Mouse (Mus musculus): ENCODE data around the gene Srebf1.

The Srebf1 gene

DNA sequence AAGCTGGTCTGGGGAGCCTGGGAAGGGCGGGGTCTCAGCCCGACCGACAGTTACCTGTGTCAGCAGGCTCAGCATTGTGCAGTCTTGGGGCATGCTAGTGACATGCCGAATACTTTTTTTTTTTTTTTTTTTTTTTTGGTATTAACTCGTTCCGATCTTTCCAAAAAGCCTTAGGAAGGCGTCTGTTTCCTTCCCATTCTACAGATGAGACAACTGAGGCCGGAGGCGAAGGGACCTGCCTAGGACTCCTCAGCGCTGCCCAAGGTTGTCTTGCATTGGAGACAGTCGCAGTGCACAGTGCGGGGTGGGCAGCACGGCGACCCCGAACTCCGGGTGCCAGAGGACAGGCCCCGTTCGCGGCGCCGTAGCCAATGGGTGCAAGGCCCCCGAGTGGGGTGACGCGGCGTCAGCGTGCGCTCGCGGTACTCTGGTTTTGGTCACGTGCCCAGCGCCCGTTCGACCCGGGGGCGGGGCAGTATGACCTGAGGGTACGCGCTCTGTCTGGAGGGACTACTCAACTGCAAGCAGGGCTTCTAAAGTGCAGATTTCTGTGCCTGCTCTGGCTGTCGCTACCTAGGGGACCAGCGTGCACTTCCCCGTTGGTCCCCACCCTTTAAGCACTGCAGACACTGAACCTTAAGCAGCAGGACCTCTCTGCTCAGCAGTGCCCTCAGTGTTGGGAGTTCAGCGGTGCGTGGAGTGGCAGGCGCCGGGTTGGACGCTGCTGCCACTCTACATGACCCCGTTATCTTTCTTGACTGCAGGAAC is at the start of gene Srebf1:
Gene Srebf1 (minus strand): TSS at position 113 of the 768 bp plus-strand sequence.
- DNase-seq, result peak; percentile 86

DNA sequence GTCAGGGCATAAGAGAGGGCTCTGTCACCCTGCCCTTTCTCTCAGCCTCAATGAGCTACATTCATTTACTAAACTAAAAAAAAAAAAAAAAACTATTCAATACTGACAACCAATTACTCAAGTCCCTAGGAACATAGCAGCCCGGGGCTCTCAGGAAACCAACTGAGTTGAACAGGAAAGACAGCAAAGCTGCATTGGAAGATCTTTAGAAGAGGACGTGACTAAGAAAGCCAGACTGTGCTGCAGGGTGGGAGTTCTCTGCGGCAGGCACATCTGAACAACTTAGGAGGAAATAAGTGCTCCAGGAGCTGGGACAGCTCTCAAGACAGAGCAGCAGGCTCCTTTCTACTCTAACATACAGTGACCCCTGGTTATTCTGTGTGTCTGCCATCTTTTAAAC is 46.2 kb upstream of the Srebf1 start:
- no peak for DNase-seq

DNA sequence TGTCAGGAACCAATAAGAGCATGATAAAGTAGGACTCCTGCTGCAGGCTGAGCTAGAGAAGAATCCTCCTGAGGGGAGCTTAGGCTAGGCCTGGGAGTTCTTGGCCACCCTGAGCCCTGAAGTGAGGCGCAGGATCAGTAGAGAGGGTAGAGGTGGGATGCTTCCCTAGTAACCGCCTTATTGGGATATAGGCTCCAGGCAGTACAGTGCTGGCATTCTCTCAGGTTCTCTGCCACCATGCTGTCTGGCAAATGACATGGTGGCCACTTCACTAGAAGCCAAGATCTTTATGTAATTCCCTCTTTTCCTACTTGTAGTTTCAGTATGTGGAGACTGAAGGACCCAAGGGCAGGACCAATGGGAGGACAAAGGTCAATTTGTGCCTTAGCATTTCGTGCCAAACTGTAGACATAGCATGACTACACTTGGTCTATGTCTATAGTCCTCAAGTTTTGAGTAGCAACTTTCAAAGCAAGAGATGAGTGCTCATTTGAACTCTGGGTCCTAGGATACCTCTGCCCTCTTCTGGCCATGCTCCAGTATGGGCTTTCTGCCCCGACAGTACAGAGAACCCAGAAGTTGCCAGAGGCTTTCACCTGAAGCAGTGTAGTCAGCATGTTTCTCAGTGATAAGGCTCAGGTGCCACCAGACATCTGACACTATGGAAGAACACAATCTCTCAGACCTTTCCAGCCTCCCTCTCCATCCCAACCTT is 43.0 kb upstream of the Srebf1 start:
- DNase-seq, result peak; percentile 61

DNA sequence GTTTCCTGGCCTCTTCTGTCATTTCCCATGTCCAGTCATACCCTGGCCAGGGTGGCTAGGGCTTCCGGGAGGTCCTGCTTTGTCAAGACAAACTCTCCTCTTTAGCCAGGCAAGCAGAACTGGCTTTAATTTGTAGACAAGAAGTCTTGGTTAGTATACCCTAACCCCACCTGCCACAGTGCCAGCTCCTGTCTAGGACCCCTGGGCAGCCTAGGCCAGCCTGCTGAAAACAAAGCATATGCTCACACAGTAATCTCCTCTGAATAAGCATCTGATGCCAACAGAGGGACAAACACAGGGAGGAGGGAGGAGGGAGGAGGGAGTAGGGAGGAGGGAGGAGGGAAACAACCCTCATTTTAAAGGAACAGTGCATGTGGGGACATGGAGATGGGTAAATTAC is 42.3 kb upstream of the Srebf1 start:
- no peak for DNase-seq

DNA sequence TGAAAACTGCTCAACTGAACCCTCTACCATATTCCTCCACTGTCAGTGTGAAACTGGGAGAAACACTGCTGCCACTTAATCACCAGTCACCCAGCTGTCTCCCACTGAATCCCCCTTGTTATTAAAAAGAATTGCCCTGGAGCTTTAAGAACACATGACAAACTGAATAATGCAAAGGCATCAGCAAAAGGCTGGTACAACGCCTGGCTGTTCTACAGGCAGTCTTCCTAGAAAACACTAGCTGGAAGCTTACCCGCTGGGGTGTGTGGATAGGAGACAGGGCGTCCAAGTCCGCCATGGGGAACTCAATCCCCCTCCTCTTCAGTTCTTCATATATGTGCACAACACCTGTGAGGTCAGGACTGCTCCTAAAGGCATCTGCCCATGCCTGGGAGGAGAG is 40.0 kb upstream of the Srebf1 start:
- DNase-seq, result no peak

DNA sequence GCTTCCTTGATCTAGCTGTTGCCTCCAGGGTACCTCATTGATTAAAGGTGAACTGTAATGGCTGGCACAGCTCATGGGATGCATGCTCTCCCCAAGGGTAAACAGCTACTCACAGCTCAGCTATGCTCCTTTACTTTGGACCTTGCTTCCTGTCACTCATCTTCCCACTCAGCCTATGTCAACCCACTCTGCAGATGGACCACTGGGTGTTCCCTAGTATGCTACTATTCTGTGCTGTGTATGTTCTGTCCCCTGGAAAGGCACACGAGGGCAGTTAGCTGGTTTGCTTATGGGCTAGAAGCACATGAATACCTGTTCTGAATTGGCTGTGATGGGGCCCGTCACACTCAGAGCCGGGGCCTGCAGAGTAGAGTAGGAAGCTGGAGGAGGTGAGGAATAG is 38.4 kb upstream of the Srebf1 start:
- DNase-seq, result no peak

DNA sequence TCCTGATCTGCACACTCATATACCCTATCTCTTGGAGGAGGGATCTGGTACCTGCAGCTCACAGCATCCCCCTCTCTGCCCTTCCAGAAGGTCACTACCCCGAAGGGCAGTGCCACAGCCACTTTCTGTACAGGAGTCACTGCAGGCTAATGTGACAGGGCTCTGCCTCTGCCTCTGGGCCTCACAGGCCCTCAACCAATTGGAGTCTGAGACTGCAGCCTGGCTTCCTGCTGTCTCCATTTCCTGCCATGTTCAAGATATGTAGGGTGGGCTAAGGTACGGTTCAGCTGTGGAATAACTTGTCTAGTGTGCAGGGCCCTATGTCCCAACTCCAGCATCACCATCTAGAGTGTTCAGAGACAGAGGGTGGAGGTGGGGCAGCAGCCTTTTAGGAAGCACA is 35.3 kb upstream of the Srebf1 start:
- DNase-seq, result peak; percentile 55

DNA sequence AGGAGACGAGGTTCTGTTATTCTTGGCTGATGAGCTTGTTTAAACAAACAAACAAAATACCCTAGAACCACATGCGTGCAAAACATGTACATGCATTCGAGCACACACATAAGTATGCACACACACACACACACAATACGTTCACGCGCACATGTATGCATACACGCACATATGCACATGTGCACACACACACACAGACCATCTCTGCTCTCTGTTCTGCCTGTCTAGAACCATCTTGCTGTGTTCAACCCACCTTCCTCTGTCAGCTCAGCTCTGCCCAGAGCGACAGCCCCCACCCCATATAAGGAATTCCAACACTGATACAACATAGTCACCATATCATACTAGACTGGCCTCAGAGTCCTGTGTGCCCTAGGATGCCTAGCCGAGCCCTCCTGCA is 34.3 kb upstream of the Srebf1 start:
- no peak for DNase-seq

DNA sequence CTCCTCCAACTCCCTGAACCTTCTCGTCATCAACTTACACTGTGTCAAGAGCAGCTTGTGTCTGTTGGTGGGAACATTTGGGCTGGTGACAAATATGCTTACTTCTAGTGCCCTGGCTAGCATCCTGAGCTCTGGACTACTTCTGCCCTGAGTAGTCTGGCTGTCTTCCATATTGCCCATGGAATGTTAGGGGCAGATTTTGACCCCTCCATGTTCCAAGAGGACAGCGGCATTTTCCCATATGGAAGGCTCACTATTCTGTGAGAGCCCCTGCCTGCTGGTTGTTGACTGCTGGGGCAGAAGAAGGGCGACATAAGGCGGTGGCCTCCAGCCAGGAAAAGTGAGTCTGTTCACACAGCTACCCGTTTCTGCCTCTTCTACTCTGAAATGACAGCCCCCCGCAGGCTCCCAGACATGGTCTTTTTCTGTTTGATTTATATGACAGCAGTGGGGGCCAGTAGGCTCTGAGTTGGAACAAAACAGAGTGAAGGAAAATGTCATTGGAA is 33.8 kb upstream of the Srebf1 start:
- no peak for DNase-seq

DNA sequence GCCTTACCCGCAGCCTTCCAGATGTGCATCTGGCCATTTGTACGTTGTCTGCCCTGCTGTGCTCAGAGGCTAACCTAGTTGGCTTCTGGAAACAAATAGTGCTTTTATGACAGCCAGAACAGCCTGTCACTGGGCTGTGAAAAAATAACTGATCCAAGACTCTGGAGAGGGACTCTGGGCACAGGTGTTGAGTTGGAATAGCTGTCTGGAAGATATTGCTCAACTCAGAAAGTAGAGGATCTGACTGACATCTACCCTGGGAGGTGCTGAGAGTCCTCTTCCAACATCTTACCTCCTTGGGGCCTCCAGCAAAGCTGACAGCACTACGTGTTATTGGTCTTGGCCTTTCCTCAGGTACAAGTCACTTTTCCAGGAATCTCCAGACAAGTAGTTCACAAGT is 33.3 kb upstream of the Srebf1 start:
- no peak for DNase-seq

DNA sequence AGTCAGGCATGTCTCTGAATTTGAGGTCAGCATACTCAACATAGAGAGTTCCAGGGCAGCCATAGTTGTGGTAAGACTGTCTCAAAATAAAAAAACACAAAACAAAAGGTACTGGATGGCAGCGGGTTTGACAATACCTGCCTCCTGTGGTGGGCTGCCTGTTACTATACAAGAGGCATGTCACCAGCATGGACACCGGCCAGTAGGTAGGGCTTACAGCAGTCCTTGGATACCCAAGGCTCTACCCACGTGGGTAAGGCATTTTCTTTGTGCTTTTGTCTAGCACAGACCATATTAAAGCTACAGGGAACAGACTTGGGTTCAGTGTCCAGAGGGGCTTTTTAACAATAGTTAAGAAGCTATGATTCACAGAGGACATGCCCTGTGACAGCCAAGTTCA is 32.8 kb upstream of the Srebf1 start:
- no peak for DNase-seq

DNA sequence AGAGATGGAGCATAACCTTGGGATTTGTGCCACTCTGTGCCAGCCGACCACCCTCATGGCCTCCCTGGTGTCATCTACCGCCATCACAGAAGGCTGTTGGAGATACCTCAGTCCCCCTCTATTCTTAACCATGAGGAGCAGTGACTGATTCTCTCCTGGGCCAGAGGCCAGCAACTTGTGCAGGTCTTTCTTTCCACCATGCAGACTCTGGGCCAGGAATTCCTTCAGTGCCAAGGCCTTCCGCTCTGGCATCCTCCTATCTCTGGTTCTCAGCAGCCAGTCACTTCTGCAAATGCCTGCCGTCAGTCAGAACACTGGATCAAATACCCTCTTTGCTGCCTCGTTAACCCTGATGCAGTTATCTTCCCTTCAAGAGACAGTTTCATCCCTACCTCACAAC is 31.9 kb upstream of the Srebf1 start:
- no peak for DNase-seq

DNA sequence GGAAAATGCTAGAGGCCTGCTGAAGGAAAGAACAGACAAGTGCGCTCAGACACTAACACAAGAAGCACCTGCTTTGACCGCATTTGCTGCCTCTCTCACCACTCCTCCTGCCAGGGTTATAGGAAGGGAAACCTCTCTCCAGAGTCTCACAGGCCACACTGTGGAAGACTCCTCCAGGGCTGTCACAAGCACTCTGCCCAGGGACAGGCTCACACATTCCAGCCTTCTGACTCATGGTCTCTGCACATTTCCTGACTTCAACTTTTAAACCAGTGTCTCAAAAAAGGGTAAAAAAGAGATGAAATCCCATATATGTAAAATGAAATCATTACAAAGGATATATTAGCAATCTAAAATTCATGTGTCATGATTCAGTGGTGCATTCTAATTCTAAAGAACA is 31.2 kb upstream of the Srebf1 start:
- DNase-seq, result no peak

DNA sequence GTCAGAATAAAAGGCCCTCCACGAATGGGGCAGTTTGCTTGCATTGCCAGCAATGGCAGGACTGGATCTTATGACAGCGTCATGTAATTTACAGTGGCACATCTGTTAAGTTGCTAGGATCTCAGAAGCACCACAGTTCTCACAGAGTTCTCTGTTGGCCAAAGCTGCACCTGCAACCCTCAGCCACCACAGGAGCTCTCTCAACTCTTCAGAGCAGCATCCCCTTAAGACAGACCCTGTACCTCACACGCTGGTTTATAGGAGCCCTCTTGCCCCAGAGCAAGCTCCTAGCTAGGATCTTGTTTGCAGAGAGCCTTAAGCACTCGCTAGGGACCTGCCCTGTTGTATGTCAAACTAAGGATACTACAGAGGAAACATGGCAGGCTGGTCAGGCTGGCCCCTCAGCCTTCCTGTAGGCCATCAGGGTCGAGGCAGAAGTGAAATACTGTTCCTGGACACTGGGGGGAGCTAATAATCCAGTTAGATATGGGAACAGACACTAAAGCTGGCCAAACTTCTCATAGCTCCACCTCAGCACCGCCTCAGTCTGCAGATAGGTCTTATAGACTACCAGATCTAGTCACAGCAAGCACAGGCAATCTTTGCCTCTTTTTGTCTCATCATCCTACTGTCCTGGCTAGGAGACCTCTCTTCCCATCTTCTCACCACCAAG is 28.7 kb upstream of the Srebf1 start:
- peak; percentile 83 for DNase-seq

DNA sequence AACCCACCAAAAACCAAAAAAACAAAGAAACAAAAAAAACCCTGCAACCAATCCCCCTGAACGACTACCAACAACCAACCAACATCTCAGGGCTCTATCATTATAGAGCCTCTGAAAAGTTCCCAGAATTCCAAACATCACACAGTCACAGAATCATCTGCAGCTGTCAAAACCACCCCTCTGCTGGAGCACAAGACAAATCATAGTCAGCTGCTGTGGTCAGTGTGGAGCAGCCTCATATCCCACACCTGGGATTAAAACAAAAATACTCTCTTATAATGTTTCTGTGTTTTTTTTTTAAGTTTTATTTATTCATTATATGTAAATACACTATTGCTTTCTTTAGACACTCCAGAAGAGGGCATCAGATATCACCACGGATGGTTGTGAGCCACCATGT is 27.5 kb upstream of the Srebf1 start:
- DNase-seq, result no peak

DNA sequence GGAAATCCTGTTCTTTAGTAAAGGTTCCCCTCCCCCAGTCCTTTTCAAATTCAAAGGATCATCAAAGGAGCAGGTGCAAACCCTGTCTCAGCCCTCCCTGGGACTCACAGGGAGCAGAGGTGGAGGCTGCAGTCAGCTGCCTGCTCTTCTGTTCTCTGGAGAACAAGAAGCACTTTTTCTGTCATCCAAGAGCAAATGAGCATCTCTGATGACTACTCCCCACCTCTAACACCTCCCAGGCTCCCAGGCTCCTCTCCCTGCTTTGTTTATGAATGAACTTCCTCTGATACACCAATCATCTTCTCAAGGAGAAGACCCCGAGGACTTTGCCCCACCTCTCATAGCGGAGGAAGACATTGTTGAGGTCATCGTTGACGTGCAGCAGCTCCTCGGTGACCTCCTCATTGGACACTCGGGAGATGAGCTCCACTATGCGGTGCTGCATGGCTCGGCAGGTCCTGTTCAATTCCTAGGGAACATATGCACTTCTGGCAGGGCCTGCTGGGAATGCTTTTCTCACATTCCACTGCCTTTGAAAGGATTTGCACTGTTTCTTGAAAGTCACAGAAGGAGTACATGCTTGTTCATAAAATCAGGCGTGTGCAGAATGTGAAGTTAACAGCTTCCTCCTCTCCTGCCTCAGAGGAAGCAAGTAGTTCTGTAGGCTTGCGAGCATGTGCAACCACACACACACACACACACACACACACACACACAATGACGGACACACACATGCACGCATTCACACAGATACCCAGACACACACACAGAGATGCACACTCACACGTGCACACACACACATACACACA is 26.4 kb upstream of the Srebf1 start:
- peak; percentile 79 for DNase-seq

DNA sequence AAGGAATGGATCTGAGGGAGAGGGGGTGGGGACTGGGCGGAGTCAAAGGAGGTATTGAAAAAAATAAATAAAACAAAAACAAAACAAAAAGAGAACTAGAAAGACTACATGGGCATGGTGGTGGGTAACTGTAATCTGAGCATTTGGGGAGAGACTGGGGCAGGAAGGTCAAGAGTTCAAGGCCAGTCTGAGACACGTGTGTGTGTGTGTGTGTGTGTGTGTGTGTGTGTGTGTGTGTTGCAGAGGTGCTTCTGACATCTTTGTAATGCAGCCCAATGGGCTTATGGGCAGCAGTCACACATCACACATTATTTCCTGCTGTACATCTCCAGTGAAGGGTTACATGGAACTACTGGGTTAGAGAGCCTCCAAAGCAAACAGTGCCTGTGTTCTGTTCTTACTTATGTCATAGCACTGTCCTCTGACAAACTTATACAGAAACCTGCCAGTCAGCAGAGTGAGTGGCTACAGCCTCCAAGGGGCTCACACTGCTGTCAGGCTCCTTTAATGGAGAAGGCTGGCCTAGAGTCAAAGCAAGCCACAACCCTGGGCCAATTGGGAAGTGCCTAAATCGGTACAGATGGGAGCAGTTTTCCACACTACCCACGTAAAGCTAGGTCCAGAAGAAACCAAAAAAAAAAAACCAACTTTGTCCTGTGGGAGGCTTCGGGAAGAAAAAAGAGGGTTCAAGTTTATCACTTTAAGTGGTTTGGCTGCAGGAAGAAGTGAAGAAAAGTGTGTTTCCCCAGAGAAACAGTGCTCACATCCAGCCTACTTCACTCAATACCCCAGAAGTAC is 25.6 kb upstream of the Srebf1 start:
- DNase-seq, result peak; percentile 31

DNA sequence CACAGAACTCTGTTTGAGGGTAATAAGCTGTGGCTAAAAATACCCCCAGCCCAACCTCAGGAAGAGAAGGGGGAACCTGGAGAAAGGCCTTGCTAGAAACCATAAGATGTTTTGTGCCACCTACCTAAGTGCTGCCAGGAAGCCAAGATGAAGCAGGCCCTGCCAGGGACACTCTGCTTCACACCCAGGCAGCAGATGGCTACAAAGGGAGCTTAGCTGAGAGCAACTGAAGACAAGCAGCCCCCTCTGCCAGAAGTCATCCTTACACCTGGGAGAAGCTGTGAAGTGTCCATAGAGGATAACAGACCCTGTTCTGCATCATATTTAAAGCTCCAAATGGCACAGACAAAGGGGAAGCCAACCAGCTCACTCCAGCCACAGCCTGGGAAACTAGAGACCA is 23.7 kb upstream of the Srebf1 start:
- peak; percentile 62 for DNase-seq

DNA sequence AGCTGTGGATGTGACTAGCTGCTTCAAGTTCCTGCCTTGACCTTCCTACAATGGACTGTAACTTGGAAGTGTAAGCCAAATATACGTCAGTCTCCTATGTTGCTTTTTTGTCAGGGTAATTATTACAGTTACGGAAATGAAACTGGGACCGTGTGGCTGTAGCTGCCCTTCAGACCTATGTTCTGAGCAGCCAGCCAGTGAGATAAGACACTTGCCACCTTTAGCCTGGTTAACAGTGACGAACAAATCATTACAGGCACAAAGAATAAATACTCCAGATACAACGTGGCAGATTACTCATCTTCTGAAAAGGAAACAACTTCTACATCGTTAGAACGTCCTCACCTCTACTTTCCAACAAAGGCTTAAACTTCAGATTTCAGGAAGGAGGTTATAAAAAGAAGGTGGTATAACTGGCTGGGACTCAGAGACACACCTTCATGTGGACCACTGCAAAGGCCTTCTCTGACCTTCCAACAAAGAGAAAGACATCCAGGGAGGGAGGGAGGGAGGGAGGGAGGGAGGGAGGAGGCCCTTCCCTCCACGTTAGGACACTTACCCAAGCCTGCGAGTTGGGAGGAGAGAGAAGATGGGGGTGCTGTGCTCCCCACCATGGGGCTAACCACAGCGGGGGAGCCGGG is 22.2 kb upstream of the Srebf1 start:
- no peak for DNase-seq

DNA sequence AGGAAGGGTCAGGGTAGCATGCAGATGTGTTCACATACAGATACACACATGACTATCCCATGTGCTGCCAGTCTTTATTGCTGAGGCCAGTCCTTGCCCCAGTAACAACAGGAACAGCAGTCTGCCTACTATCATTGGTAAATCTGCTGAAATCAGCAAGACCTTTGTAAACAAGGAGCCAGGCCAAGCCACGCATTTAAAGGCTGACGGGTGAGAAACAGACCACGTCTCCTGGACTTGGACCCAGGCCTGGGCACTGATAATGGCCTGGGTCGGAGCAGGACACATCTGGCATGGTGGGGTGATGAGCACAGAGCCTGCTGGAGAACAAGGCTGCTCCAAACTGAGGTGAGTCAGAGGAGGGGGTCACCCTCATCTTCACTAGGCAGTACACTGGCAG is 18.1 kb upstream of the Srebf1 start:
- no peak for DNase-seq

DNA sequence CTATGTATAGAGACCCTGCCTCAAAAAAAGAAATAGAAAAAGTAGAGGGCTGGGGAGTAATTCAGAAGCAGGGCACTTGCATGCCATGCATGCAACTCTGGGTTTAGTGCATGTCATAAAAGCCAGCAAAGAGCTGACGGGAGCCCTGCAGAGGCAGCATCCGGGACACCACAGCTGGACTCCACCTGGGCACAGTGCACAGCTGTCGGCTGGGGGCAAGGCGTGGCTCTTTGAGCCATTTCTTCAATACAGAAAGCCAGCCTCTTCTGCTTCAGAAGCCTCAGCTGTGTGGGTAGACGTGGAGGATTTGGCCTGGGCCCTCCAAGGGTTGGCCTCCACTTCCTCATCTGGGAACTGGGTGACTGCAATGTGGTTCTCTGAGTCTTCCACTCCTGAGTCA is 13.0 kb upstream of the Srebf1 start:
- DNase-seq, result peak; percentile 86

DNA sequence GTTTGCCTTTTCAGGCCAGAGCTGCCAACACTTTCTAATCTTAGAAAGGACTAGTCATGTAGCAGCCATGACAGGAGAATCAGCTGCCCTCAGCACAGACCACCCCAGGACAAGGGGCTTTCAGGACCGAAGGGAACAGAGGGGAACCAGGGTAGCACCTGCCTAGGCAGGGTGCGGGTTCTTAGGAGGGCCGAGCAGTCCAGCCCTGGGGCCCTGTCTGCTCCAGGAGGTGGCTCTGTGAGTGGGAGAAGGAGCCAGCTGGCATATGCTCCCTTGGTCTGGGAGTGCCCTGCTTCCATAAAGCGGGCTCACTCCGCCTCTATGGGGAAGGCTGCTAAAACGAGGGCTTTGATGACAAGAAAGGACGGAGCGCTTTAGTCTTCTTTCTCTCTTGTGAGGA is 10.9 kb upstream of the Srebf1 start:
- no peak for DNase-seq

Measured in thymus, postnatal 14 days (tissue).